Mouse (Mus musculus) cerebellum, adult 11 months (tissue): Measurements from ENCODE around the gene Grifin.

ENCODE experiments used
- DNase-seq: peaks from one replicate; pipeline ENCODE4 v3.0.0; 2022

Grifin gene

DNA sequence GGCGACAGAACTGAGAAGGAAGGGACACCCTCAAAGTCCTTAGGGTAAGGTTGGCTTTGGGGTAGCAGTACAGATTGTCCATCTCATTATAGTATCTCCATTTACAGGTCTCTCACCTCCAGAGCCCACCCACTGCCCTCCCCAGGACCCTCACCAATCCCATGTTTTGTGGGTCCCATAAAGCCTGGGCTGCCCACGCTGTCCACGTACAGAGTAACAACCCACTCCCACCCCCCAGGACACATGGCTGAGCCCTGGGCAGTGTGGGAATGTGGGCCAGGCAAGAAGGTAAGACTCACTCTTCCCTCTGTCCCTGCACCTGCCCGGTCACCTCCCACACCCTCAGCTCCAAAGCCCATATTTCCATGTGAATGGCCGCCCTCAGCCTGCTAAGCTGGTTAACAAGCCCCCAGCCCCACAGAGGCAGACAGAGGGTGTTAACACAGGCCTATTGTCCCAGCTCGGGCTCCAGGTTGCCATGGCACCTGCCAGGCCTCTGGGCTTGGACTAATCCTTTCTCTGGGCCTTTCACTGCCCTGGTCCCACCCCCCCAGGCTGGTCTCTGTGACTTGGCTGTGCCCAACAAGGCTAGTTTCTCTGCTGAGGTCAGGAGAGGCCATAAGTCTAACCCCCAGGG is 19.0 kb upstream of the Grifin start:
- no peak for DNase-seq

DNA sequence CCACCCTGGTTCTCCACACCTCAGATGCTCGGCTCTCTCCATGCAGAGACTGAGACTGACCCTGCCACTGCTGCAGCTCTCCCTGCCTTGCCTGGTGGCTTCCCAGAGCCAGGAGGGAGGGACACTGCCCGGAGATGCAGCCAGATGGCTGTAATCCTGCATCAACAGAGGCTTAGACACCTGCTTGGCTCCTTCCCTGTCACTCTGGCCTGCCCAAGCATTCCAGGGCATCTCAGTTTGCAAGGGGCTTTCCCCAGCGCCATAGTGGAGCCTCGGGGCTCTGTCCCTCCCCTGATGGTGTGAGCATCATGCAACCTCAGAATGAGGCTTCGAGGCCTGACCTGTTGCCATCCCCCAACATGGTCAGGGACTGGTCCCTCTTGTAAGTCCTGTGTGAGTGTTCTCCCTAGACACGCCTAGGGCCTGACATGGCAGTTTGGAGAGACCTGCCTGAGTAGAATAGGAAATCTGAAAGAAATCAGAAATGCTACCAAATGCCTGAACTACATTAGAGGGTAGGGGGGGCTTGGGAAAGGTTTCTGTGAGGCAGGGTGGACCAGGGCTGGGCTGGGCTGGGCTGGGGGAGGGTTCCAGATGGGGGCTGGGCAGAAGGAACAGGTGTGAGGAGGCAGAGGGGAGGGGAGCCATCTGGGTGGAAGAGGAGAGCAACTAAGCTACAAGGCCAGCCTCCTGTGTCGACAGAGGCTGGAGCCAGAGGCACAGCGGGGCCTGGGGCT is 18.3 kb upstream of the Grifin start:
- DNase-seq, result no peak

DNA sequence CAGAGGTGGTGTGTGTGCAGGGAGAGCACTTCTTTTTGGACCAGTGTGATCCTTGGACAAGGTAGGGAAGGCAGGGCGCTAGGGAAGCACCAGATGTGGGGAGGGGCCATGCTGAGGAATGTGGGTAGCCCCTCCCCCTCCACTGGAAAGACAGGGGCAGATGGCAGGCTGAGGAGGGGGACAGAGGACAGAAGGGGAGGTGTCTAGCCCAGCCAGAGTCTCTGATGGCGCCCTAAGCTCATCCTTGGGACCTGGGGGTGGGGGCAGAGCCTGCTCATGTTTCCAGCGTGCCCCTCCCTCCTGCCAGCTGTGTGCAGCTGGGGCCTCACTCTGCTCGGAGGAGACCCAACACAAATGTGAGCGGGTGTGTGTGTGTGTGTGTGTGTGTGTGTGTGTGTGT is 16.7 kb upstream of the Grifin start:
- no peak for DNase-seq

DNA sequence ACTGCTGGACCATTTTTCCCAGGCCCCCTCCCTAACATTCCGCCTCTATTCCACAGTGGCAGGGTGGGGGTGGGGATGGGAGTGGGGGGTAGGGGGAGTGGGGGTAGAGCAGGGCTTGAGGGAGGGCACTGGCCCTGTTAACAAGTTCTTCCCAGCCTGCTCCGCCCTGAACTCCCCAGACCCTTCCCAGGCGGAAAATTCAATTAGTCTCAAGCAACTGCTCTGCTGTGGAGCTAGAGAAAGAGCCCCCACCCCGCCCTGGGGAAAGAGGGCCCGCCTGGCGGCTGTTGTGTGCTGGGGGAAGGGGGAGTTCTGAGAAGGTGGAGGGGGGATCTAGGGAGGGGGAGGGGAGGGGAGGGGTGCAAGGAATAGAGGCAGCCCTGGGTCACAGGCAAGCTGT is 14.9 kb upstream of the Grifin start:
- no peak for DNase-seq

DNA sequence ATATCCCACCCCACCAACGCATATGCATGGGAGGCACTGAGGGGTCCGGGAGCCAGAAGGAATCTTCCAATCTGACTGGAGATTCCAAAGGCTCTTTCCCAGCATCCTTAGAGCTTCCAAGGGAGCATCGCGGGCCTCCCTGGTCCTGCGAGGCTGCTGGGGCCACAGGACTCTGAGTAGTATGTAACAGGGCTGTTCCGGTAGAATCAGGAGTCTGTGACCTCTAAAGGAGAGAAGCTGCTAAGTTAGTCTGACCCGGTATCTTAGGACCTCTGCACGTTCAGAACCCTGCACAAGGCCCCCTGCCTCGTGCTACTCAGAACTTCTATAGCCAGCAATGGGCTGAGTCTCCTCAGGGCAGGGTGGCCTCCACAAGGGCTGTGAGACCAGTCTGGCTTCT is 14.3 kb upstream of the Grifin start:
- DNase-seq, result no peak

DNA sequence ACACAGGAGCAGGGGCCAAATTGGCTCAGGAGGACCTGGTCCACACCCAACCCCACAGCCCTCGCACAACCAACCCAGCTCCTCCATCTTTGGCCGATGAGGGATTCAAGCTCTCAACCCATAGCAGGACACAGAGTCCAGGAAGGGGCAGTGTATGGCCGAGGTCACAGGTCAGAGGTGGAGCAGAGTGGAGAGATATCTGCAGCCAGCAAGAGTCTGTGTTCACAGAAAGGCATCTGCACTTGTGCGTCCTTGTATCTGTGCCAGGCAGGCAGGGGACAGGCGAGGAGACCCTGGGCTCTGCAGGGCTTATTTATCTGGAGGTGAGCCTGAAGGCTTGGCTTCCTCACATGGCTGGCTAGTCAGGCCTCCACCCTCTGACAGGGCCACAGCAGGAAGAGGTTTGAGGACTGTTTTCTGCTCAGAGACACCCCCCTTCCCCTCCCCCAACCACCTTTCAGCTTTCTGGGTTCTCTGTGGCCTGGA is 10.6 kb upstream of the Grifin start:
- DNase-seq, result no peak

DNA sequence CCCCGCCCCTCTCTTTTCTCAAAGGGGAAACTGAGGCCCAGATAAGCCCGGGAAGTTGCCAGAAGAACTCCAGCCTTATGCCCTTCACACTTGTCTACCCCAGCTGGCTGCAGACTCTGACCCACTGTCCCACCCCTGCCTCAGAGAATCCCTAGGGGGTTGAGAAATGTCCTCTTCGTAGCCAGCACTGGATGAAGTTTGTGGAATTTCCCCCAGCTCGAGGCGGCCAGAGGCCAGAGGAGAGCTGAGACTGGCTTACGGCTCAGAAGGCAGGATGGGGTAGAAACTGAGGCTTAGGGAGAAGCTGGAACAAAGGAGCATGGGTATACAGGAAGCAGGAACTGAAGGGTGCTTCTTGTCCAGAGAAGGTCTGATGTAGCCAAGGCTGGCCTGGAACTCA is 7.7 kb upstream of the Grifin start:
- no peak for DNase-seq

DNA sequence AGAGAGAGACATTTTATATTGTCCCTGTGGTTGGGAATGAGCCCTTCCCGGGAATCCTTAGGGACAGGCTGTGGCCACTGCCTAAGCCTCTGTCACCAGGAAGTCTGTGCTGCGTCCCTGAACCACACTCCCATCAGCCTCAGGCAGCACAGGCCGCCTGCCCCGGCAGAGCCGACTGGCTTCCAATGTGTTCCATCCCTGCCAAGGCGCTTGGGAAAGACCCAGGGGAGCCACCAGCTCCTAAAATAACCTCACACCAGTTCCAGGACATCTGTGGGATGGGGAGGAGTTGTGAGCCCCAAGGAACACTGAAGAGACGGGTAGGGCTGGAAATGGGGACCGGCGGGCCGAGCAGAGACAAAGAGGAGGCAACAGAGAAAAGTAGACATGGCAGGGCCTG is 6.8 kb upstream of the Grifin start:
- DNase-seq, result no peak

DNA sequence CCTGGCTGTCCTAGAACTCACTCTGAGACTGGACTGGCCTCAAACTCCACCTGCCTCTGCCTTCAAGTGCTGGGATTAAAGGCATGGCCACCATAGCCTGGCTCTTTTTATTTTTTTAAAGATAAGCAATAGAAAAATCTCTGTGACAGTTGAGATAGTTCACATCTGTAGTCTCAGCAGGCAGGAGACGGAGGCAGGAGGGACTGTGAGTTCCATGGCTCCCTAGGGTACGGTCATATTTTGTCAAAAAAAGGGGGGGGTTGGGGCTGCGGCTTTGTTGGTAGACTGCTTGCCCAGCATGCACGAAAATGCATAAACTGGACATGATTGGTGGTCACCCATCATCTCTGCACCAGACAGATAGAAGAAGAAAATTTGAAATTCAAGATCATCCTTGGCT is 6.3 kb upstream of the Grifin start:
- no peak for DNase-seq

DNA sequence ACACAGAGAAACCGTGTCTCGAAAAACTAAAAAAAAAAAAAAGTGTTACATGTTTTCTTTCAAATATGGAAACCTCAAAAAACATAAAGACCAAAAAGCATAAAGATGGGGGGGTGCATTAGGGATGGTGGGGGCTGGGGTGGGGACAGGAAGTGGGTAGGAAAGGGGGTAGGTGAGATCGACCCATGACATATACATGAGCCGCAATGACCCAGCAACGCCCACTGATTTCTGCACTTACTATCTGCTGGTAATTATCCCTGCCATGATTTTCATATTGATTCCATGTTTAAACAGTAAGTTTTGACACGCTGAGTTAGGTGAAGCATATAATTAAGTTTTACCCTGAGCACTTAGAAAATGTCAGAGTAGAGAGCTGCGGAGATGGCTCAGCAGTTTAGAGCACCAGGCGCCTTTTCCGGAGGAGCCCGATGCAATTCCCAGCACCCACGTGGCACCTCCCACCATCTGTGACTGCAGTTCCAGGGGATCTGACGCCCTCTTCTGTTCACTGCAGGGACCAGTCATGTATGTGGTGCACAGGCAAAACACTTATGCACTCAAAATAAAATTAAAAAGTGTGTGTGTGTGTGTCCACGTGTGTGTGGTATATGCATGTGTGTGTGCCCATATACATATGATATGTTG is 5.5 kb upstream of the Grifin start:
- no peak for DNase-seq

DNA sequence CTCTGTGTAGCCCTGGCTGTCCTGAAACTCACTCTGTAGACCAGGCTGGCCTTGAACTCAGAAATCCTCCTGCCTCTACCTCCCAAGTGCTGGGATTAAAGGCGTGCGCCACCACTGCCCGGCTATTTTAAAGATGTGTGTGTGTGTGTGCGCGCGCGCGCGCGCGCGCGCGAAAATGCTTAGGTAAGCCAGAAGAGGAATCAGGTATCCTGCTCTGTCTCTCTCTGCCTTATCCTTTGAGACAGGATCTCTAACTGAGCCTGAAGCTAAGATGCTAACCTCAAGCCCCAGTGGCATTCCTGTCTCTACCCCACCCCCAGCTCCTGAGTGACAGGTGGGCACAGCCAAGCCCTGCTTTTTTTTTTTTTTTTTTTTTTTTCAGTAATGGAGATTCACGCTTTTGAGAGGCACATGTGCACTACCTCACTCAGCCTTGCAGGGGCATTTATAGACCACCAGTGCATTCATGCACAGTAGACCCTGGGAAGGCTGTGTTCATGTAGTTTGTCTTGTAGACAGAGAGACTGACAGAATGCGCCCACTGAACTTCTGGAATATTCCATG is 4.2 kb upstream of the Grifin start:
- DNase-seq, result no peak

DNA sequence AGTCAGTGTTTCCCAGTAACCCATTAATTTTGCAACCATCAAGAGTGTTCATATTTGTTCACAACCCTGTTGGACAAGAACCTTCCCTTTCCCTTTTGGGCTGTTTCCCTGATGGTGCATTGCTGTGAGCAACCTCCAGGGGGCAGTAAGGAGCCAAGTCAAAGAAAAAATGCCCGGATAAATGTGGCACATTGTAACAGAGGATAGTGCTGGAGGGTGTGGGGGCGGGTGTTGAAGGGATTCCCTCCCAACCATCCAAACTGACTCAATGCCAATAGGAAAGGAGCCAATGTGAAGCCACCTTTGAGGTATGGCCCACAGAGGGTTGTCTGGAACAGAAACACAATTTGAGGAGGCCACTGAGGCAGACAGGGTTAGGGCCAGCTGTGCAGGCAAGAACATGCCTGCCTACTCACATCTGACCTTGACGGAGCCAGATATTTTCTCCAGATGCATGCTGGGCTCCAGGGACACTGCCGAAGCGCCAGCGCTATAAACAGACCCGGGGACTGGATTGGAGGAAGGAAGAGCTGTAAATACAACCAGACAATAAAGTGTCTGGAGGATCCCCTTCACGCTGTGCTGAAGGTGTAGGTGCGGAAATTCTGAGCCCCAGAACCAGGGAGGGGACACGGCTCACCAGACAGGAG is 3.6 kb upstream of the Grifin start:
- DNase-seq, result peak; percentile 43

DNA sequence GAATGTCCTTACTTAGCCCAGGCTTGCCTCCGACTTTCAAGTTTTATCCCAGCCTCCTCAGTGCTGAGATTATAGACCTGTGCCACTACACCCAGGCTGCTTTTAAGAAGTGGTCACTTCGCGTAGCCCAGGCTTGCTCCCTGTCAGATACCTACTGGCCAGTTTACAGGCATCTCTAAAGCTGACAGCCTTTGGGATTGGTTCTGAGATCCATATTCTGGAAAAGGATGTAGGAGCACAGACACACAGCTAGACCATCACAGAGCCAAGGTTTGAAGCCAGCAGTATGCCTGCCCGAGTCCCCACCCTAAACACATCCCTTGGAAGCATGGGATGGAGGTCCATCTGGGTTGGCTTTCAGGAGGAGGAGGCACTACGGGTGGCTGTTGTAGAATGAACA is 2.9 kb upstream of the Grifin start:
- no peak for DNase-seq

DNA sequence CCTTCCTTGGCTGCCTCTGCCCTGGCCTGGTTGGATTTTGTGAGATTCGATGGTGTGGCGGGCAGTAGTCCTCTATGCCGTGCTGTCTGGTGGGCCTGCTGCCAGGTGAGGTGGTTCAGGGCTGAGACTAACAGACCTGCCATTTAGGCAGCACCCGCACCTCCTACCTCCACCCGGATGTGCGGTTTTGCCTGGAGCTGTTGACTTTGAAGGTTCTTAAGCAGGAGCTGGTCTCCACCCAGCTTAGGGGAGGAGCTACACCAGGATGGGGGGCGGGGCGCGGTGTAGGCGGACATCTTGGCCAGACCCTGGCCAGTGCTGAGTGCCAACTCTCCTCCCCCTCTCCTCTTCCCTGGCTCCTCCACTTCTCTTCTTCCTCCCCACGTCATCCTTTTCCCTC is 2.5 kb upstream of the Grifin start:
- no peak for DNase-seq

DNA sequence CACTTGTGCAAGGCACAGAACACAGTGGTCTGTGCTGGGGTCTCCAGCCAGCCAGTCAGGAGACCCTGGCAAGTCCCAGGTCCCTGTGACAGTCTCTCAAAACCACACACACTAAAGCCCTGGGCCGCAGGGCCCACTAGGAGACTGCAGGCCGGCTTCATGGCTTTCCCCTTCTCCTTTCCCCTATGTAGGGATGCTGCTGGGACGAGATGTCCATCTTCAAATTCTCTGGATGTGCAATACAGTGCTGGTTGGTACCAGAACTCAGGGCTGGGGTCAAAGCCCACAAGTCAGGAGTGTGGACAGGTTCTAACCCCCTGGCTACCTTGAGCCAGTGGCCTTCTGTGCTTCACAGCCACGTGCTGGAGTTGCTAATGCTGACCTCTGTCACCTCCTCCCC is 1.4 kb upstream of the Grifin start:
- no peak for DNase-seq

DNA sequence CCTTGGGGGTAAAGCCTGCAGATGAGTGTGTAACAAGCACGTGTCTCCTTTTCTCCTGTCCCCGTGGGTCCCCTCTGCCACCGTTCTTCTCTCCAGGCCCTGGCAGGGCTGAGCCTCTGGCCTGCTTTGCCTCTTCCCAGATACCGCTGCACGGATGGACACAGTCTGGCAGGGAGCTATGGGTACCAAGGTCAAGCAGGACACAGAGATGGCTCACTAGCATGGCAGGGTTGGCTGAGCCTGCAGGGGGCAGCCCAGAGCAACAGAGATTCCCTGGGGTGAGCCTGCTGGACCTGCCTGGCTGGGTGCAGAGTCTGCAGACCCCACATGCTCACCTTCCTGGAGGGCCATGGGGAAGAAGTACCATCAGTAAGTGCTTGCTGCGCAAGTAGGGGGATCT is 985 bp upstream of the Grifin start:
- DNase-seq, result peak; percentile 15

DNA sequence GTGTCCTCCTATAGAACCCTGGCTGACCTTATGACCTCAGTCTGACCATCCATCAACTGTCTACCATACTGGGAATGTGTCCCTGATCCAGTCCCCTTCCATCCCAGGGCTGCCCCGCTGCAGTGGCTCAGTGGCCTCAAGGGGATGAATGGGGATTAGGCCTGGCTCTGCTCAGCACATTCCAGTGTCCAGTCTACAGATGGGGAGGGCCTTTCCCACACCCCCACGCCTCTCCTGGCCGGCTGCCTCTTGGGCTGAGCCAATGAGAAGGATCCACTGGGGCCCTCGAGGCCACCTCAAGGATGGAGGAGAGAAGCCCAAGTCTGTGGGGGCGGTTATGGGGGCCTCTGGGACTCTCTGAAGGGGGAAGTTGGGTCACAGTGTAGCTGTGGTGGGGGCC is 580 bp upstream of the Grifin start:
- no peak for DNase-seq

DNA sequence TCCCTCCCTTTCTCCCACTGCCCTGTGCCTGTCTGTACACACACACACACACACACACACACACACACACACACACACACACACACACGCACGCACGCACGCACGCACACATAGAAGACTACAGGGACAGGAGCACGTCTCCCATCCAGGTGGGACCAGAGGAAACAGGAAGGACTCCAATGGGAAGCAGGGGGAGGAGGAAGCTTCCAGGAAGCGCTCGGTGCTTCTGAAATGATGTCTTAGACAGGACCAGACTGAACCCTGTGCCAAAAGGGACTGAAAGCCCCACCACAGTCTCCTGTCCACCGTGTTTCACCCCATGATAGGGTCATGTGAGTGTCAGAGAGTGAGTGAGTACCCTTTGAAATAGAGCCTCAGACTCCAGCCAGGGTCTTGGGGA is 2.3 kb downstream of the Grifin start:
- DNase-seq, result no peak

DNA sequence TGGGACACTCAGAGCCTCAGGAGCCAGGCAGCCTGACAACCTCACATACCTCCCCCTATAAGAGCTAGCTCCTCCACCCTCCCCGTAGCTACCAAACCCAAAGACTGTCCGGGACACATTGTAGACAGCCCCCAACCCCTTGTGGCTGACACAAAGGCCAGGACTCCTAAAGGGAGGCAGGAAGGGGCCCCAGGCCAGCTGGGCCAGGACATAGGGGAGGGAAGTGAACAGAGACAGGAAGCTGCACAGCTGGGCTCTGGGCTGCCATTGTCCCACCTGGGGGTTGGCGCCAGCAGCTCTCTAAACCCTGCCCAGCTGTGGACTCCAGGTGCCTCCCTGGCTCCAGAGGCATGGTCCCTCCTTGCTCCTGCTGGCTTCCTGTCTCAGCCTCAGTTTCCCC is 8.0 kb downstream of the Grifin start:
- DNase-seq, result no peak

DNA sequence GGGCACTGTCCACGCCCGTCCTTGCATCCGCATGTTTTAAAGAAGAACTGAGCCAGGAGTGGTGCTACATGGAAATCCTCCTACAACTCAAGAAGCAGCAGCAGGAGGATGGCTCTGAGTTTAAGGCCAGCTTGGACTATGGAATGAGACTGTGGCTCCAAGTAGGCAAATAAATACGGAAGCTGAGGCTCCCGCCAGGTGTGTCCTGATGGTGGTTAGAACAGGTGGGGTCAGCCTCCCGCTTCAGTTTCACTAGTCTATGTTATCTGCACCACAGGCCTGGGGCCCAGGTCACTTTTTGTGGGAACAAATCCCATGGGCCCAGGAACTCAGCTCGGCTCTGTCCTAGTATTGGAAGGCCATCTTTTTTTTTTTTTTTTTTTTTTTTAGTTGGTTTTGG is 11.2 kb downstream of the Grifin start:
- no peak for DNase-seq

DNA sequence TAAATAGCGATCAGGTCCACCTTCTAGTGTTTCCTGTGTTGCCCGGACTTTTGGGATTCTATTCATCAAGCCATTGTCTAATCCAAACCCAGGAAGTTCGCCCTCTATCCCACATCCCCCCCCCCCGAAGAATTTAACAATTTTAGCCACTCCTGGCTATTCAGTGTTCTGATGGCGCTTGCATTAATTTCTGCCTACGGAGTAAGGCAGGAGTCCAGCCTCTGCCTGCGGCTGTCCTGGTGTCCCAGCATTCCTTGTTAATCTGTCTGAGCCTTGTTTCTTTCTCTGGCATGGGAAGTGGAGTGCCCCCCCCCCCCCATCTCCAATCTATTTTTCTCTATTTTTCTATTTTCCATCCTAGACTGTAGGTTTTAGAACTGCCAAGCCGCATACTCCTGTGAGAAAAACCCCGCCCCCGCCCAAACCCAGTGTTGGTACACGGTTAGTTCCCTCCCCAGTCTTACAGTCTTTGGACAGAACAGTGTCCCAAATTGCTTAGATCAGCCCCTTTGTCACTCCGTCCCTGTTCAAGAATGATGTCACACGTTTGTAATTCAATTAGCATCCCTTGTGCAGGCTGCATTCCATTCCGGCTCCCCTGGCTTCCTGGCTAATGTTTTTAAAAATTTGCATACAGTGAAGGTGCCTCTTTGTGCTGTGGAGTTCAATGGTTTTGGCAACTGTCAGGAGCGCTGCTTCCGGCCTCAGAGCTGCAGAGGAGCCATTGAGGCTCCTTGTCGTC is 15.4 kb downstream of the Grifin start:
- no peak for DNase-seq

DNA sequence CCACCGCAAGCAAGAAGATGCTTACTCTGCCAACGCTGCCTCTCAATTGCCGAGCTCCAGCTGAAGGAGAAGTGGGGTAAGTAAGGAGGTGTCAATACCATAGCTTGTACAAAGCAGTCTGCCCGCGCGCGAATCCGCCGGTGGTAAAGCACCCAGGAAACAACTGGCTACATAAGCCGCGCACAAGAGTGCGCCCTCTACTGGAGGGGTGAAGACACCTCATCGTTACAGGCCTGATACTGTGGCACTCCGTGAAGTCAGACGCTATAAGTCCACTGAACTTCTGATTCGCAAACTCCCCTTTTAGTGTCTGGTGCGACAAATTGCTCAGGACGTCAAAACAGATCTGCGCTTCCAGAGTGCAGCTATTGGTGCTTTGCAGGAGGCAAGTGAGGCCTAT is 18.5 kb downstream of the Grifin start:
- no peak for DNase-seq

DNA sequence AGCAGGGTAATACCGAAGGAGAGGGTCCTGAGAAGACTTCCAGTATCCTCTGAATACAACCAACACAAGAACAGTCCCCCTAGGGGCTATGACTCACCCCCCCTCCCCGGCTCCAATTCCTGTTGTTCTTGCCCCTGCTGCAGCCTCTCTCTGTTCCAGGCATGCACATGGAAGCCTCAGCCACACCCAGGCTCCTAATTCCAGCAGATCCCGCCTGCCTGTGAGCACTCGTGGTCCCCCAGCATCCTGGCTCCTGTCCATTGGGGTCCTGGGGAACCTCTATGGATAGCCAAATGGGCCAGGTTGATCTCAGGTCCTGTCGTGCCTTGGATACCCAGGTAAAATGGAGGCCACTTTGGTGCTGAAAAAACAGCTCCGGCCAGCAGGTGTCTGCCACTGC is 19.2 kb downstream of the Grifin start:
- DNase-seq, result no peak
